11 mouse cellular contexts compared by ENCODE assay signal in the genomic region with DNA sequence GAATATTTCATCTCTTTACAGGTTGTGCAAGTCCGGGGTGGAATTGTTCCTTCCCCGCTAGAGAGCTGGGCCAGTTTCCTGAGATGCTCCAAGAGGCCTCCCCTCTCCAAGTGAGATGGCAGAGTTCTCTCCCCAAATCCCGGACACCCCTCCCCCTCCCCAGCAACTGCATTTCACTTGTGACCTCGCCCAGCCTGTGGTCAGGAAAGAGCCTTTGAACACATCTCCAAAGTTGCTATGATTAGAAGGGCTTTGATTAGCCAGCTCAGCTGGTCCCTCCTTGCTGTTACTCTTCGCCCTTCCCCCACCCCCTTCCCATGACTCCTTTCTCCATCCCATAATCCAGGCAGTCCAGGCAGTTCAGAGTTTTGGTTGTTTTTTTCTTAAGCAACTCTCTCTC.
DNase-seq lines count a peak whose midpoint lies in the region; ATAC-seq and TF ChIP-seq lines count a peak whose summit lies in the region.
"Had no signal": no experiment of that assay in that cellular context is flagged by ENCODE, and none has a peak within 500 bp of the region (broad histone marks: within the 10 kb centered on the region; RNA-seq: fewer than 3 reads in every experiment).

No protein-coding gene starts in this region.

- no peak overlapping the region for H3K4me2 ChIP-seq in hindbrain, postnatal 0 days (ENCODE audit: low read depth, low read length)
- no peak overlapping the region for H3K4me2 ChIP-seq in embryonic facial prominence, embryonic 14.5 days (ENCODE audit: low read depth, low read length)
- H3K4me2 ChIP-seq in lung, postnatal 0 days (replicated peaks; ENCODE audit: low read depth, low read length): no peak overlapping the region
- no peak overlapping the region for H3K4me2 ChIP-seq in forebrain, embryonic 13.5 days
- H3K4me2 ChIP-seq: midbrain, embryonic 12.5 days had no signal

- H3K27ac ChIP-seq in hindbrain, embryonic 10.5 days: peak overlapping the region; percentile 66
- H3K27ac ChIP-seq in hindbrain, postnatal 0 days: no peak overlapping the region
- no peak overlapping the region for H3K27ac ChIP-seq in embryonic facial prominence, embryonic 14.5 days (replicated peaks; ENCODE audit: low read depth, low read length)
- no peak overlapping the region; the same call in 1 of the 2 replicates for H3K27ac ChIP-seq in lung, postnatal 0 days (ENCODE audit: low read length)
- H3K27ac ChIP-seq in forebrain, embryonic 13.5 days: no peak overlapping the region

- H3K27me3 ChIP-seq in hindbrain, embryonic 10.5 days (ENCODE audit: insufficient read depth, poor library complexity, severe bottlenecking): 0 out of 2 replicates have a peak, but pooled peaks cover 1% of the 10 kb centered on the region
- H3K27me3 ChIP-seq in hindbrain, postnatal 0 days (ENCODE audit: insufficient read depth, low read length): no peaks in the 10 kb centered on the region
- H3K27me3 ChIP-seq in embryonic facial prominence, embryonic 14.5 days (replicated peaks; ENCODE audit: control insufficient read depth, insufficient read depth, low read length): no peaks in the 10 kb centered on the region
- no peaks in the 10 kb centered on the region for H3K27me3 ChIP-seq in lung, postnatal 0 days (replicated peaks; ENCODE audit: insufficient read depth, low read length)
- H3K27me3 ChIP-seq in forebrain, embryonic 13.5 days: no peaks in the 10 kb centered on the region

- H3K9ac ChIP-seq in hindbrain, postnatal 0 days (replicated peaks; ENCODE audit: low read length): no peak overlapping the region
- no peak overlapping the region for H3K9ac ChIP-seq in embryonic facial prominence, embryonic 14.5 days (ENCODE audit: low read depth, low read length)
- H3K9ac ChIP-seq in lung, postnatal 0 days (replicated peaks; ENCODE audit: low read depth): no peak overlapping the region
- H3K9ac ChIP-seq in forebrain, embryonic 13.5 days: no peak overlapping the region
- H3K9ac ChIP-seq: midbrain, embryonic 12.5 days had no signal

- WGBS in hindbrain, embryonic 10.5 days: 22% methylated on average over 5 of the region's 5 CpGs
- WGBS in hindbrain, postnatal 0 days: 34% methylated on average over 5 of the region's 5 CpGs
- 11% methylated on average over 5 of the region's 5 CpGs for WGBS in embryonic facial prominence, embryonic 14.5 days
- WGBS in lung, postnatal 0 days: 14% methylated on average over 5 of the region's 5 CpGs
- 23% methylated on average over 5 of the region's 5 CpGs for WGBS in forebrain, embryonic 13.5 days

- no peak overlapping the region for H3K4me3 ChIP-seq in hindbrain, embryonic 10.5 days
- H3K4me3 ChIP-seq in hindbrain, postnatal 0 days (ENCODE audit: low read length): no peak overlapping the region
- no peak overlapping the region for H3K4me3 ChIP-seq in embryonic facial prominence, embryonic 14.5 days (ENCODE audit: low read depth, low read length)
- H3K4me3 ChIP-seq in lung, postnatal 0 days (ENCODE audit: low read depth, low read length): no peak overlapping the region
- H3K4me3 ChIP-seq in forebrain, embryonic 13.5 days: no peak overlapping the region
- H3K4me3 ChIP-seq: midbrain, embryonic 12.5 days had no signal

- TF ChIP-seq EP300 in lung, postnatal 0 days (IDR thresholded peaks at IDR 0.05): no peak

- no peaks in the 10 kb centered on the region for H3K9me3 ChIP-seq in hindbrain, embryonic 10.5 days
- H3K9me3 ChIP-seq in hindbrain, postnatal 0 days (ENCODE audit: low read length): no peaks in the 10 kb centered on the region
- no peaks in the 10 kb centered on the region for H3K9me3 ChIP-seq in embryonic facial prominence, embryonic 14.5 days (ENCODE audit: control insufficient read depth, low read length)
- H3K9me3 ChIP-seq in lung, postnatal 0 days (ENCODE audit: low read length): no peaks in the 10 kb centered on the region
- H3K9me3 ChIP-seq in forebrain, embryonic 13.5 days (replicated peaks): no peaks in the 10 kb centered on the region
- H3K9me3 ChIP-seq: midbrain, embryonic 12.5 days had no signal

- ATAC-seq in hindbrain, postnatal 0 days: no peak
- ATAC-seq in embryonic facial prominence, embryonic 14.5 days (ENCODE audit: low read depth): no peak
- ATAC-seq in lung, postnatal 0 days: peak; percentile 48; the same call in 1 of the 2 replicates
- ATAC-seq in monocyte, adult 5-6 weeks (replicated peaks; ENCODE audit: insufficient number of reproducible peaks, low FRiP score, low TSS enrichment, poor library complexity, severe bottlenecking): no peak
- no peak for ATAC-seq in forebrain, embryonic 13.5 days

- H3K36me3 ChIP-seq in hindbrain, embryonic 10.5 days: no peaks in the 10 kb centered on the region
- no peaks in the 10 kb centered on the region for H3K36me3 ChIP-seq in hindbrain, postnatal 0 days (ENCODE audit: insufficient read depth, low read length)
- no peaks in the 10 kb centered on the region for H3K36me3 ChIP-seq in embryonic facial prominence, embryonic 14.5 days (ENCODE audit: control insufficient read depth, insufficient read depth, low read length)
- H3K36me3 ChIP-seq in lung, postnatal 0 days (ENCODE audit: insufficient read depth, low read length): no peaks in the 10 kb centered on the region
- no peaks in the 10 kb centered on the region for H3K36me3 ChIP-seq in forebrain, embryonic 13.5 days (ENCODE audit: poor library complexity, severe bottlenecking)
- H3K36me3 ChIP-seq: midbrain, embryonic 12.5 days had no signal

- H3K4me1 ChIP-seq in hindbrain, embryonic 10.5 days (replicated peaks): peaks cover 21% of the 10 kb centered on the region
- H3K4me1 ChIP-seq in hindbrain, postnatal 0 days (ENCODE audit: insufficient read depth, low read length): 0 out of 2 replicates have a peak, but pooled peaks cover 2% of the 10 kb centered on the region
- 0 out of 2 replicates have a peak, but pooled peaks cover 8% of the 10 kb centered on the region for H3K4me1 ChIP-seq in embryonic facial prominence, embryonic 14.5 days (ENCODE audit: control insufficient read depth, insufficient read depth, low read length)
- H3K4me1 ChIP-seq in lung, postnatal 0 days (ENCODE audit: insufficient read depth, low read depth, low read length): peaks cover 5% of the 10 kb centered on the region
- H3K4me1 ChIP-seq in forebrain, embryonic 13.5 days: peaks cover 5% of the 10 kb centered on the region; the same call in 1 of the 2 replicates

- peak; percentile 58 for DNase-seq in hindbrain, embryonic 10.5 days (ENCODE audit: low spot score)
- DNase-seq in hindbrain, postnatal 0 days (ENCODE audit: low spot score): no peak
- peak; percentile 70 for DNase-seq in ZHBTc4 (ENCODE audit: low read depth, low spot score)
- DNase-seq in embryonic facial prominence, embryonic 14.5 days (ENCODE audit: low spot score): peak; percentile 54
- DNase-seq in lung, postnatal 0 days (ENCODE audit: low spot score): peak; percentile 50
- DNase-seq in cerebellum, postnatal 4 days (ENCODE audit: low spot score in 2 of 2): no peak
- DNase-seq: cerebellum, adult 9-11 months; layer of hippocampus, adult 9-11 months had no signal

- no peak for TF ChIP-seq CTCF in hindbrain, postnatal 0 days (IDR thresholded peaks at IDR 0.05; ENCODE audit: low read depth)
- no peak for TF ChIP-seq CTCF in lung, postnatal 0 days (IDR thresholded peaks at IDR 0.05)

Comparison
In these comparisons a context has a peak if more than half of its experiments do, and no peak if none do; other contexts are left out.
1. DNase-seq: peak in hindbrain, embryonic 10.5 days (single experiment), ZHBTc4 (single experiment), embryonic facial prominence, embryonic 14.5 days (single experiment) and lung, postnatal 0 days (single experiment); none in hindbrain, postnatal 0 days (single experiment) and cerebellum, postnatal 4 days (0 of 2).